Mouse (Mus musculus) hindbrain, embryonic 12.5 days (tissue): ENCODE measurements at regions not wholly inside any gene's neighbourhood (a gene's known extent, or its start where the extent isn't known, plus 50 kb on each side); places are given as distances from the start of the nearest gene placed in this dataset.

Experiments
- ATAC-seq: fragments of 200-750 bp; cut with Nextera tagmentation; 2 replicates; pipeline ENCODE4 v1.8.0; 2017; ENCODE audit warnings: moderate TSS enrichment; ENCODE audit not compliant: low FRiP score
- H3K27ac ChIP-seq: fragments of 300-500 bp; sonication (generic); 2 replicates; pipeline ENCODE4 v1.5.1; 2016; ENCODE audit warnings: mild to moderate bottlenecking
- H3K27me3 ChIP-seq: fragments of 300-500 bp; sonication (generic); 2 replicates; pipeline ENCODE4 v1.6.1; 2016; ENCODE audit warnings: mild to moderate bottlenecking
- H3K36me3 ChIP-seq: fragments of 300-500 bp; sonication (generic); 2 replicates; pipeline ENCODE4 v1.6.1; 2016; ENCODE audit warnings: mild to moderate bottlenecking
- H3K4me1 ChIP-seq: fragments of 300-500 bp; sonication (generic); 2 replicates; pipeline ENCODE4 v1.6.1; 2016
- H3K4me2 ChIP-seq: fragments of 300-500 bp; sonication (generic); replicated peaks from 2 replicates; pipeline ENCODE4 v1.6.1; 2016; ENCODE audit warnings: mild to moderate bottlenecking
- H3K4me3 ChIP-seq: fragments of 300-500 bp; sonication (generic); 2 replicates; pipeline ENCODE4 v1.5.1; 2016; ENCODE audit warnings: mild to moderate bottlenecking
- H3K9ac ChIP-seq: fragments of 300-500 bp; sonication (generic); 2 replicates; pipeline ENCODE4 v1.6.1; 2016; ENCODE audit warnings: mild to moderate bottlenecking, moderate library complexity
- H3K9me3 ChIP-seq: fragments of 300-500 bp; sonication (generic); replicated peaks from 2 replicates; pipeline ENCODE4 v1.6.1; 2016; ENCODE audit warnings: mild to moderate bottlenecking
- WGBS: fragments of 180-500 bp; shearing (Covaris S2); methylation state at CpG from one replicate; pipeline ENCODE4 v1.1.7; 2016; 5-methylcytosine and 5-hydroxymethylcytosine counted together

- Histone ChIP-seq H3K27ac (no peak overlapping the region), H3K4me3 (no peak overlapping the region), H3K27me3 (no peaks in the 10 kb centered on the region), H3K9ac (no peak overlapping the region), H3K4me2 (no peak overlapping the region), H3K4me1 (no peaks in the 10 kb centered on the region), H3K36me3 (no peaks in the 10 kb centered on the region), H3K9me3 (no peaks in the 10 kb centered on the region)
- peak; percentile 67; the same call in 1 of the 2 replicates for ATAC-seq
- 71% methylated on average over 8 of the region's 8 CpGs for WGBS
Measured at GRCm38 (mm10) chr1:137332108-137332769, 372.0 kb upstream of the Nr5a2 start.

- no peak overlapping the region for H3K4me2 ChIP-seq
- 57% methylated on average over 5 of the region's 5 CpGs for WGBS
- H3K4me3 ChIP-seq, result no peak overlapping the region
- H3K36me3 ChIP-seq, result no peaks in the 10 kb centered on the region
- no peak for ATAC-seq
- H3K9ac ChIP-seq, result no peak overlapping the region
- H3K27me3 ChIP-seq, result no peaks in the 10 kb centered on the region
- H3K9me3 ChIP-seq, result no peaks in the 10 kb centered on the region
- H3K4me1 ChIP-seq, result no peaks in the 10 kb centered on the region
- no peak overlapping the region for H3K27ac ChIP-seq
Measured at GRCm38 (mm10) chr1:137331746-137332107, 371.5 kb upstream of the Nr5a2 start.

GRCm38 (mm10) chr1:137330634-137331033, 370.4 kb upstream of the Nr5a2 start:
- WGBS, result 40% methylated on average over 3 of the region's 3 CpGs
- no peak overlapping the region for H3K4me3 ChIP-seq

GRCm38 (mm10) chr1:137323884-137324594, 363.8 kb upstream of the Nr5a2 start:
- ATAC-seq, result peak; percentile 84
- WGBS, result 22% methylated on average over 8 of the region's 8 CpGs
- Histone ChIP-seq H3K4me1 (0 out of 2 replicates have a peak, but pooled peaks cover 2% of the 10 kb centered on the region), H3K4me2 (no peak overlapping the region; the same call in 1 of the 2 replicates), H3K4me3 (no peak overlapping the region), H3K9me3 (no peaks in the 10 kb centered on the region), H3K9ac (no peak overlapping the region), H3K36me3 (no peaks in the 10 kb centered on the region), H3K27me3 (no peaks in the 10 kb centered on the region), H3K27ac (peak overlapping the region; percentile 55)

More at GRCm38 (mm10) chr1:137330634-137331033, 370.4 kb upstream of the Nr5a2 start:
- Histone ChIP-seq H3K36me3 (no peaks in the 10 kb centered on the region), H3K9ac (no peak overlapping the region), H3K4me1 (no peaks in the 10 kb centered on the region), H3K27me3 (no peaks in the 10 kb centered on the region), H3K4me2 (no peak overlapping the region), H3K27ac (no peak overlapping the region), H3K9me3 (no peaks in the 10 kb centered on the region)
- no peak for ATAC-seq

GRCm38 (mm10) chr1:137323035-137323680, 362.9 kb upstream of the Nr5a2 start:
- Histone ChIP-seq H3K4me3 (no peak overlapping the region), H3K27ac (peak overlapping the region; percentile 55), H3K9me3 (no peaks in the 10 kb centered on the region), H3K4me2 (no peak overlapping the region), H3K36me3 (no peaks in the 10 kb centered on the region), H3K9ac (no peak overlapping the region), H3K27me3 (no peaks in the 10 kb centered on the region), H3K4me1 (0 out of 2 replicates have a peak, but pooled peaks cover 2% of the 10 kb centered on the region)
- peak; percentile 87 for ATAC-seq
- WGBS, result 25% methylated on average over 2 of the region's 2 CpGs

- no peak overlapping the region for H3K27ac ChIP-seq
- 86% methylated on average over 5 of the region's 5 CpGs for WGBS
- no peak for ATAC-seq
Measured at GRCm38 (mm10) chr1:137302757-137303422, 342.6 kb upstream of the Nr5a2 start.

GRCm38 (mm10) chr1:137297780-137298569, 337.7 kb upstream of the Nr5a2 start:
- no peak overlapping the region for H3K4me2 ChIP-seq
- H3K9ac ChIP-seq, result no peak overlapping the region
- whole genome bisulfite sequencing, result 60% methylated on average over 10 of the region's 10 CpGs
- no peaks in the 10 kb centered on the region for H3K36me3 ChIP-seq
- no peak overlapping the region for H3K27ac ChIP-seq
- ATAC-seq, result no peak
- no peak overlapping the region for H3K4me3 ChIP-seq
- no peaks in the 10 kb centered on the region for H3K27me3 ChIP-seq
- no peaks in the 10 kb centered on the region for H3K9me3 ChIP-seq
- no peaks in the 10 kb centered on the region for H3K4me1 ChIP-seq

More at GRCm38 (mm10) chr1:137302757-137303422, 342.6 kb upstream of the Nr5a2 start:
- Histone ChIP-seq H3K36me3 (no peaks in the 10 kb centered on the region), H3K9me3 (no peaks in the 10 kb centered on the region), H3K4me2 (no peak overlapping the region), H3K9ac (no peak overlapping the region), H3K27me3 (no peaks in the 10 kb centered on the region), H3K4me3 (no peak overlapping the region), H3K4me1 (no peaks in the 10 kb centered on the region)

GRCm38 (mm10) chr1:137289456-137289855, 329.2 kb upstream of the Nr5a2 start:
- Histone ChIP-seq H3K9me3 (no peaks in the 10 kb centered on the region), H3K36me3 (no peaks in the 10 kb centered on the region), H3K4me3 (no peak overlapping the region), H3K27me3 (no peaks in the 10 kb centered on the region), H3K4me2 (no peak overlapping the region), H3K9ac (no peak overlapping the region), H3K27ac (no peak overlapping the region), H3K4me1 (no peaks in the 10 kb centered on the region)
- 73% methylated on average over 9 of the region's 9 CpGs for WGBS
- ATAC-seq, result no peak

- no peak for ATAC-seq
- no peaks in the 10 kb centered on the region for H3K9me3 ChIP-seq
- H3K4me1 ChIP-seq, result no peaks in the 10 kb centered on the region
- WGBS, result 71% methylated on average over 5 of the region's 5 CpGs
- no peak overlapping the region for H3K4me3 ChIP-seq
- H3K36me3 ChIP-seq, result no peaks in the 10 kb centered on the region
- no peak overlapping the region for H3K27ac ChIP-seq
- no peak overlapping the region for H3K9ac ChIP-seq
- no peaks in the 10 kb centered on the region for H3K27me3 ChIP-seq
- H3K4me2 ChIP-seq, result no peak overlapping the region
Measured at GRCm38 (mm10) chr1:137283291-137283690, 323.0 kb upstream of the Nr5a2 start.

GRCm38 (mm10) chr1:137282457-137282856, 322.2 kb upstream of the Nr5a2 start:
- no peaks in the 10 kb centered on the region for H3K36me3 ChIP-seq
- H3K4me1 ChIP-seq, result no peaks in the 10 kb centered on the region
- no peak for ATAC-seq
- 71% methylated on average over 5 of the region's 5 CpGs for WGBS
- H3K4me3 ChIP-seq, result no peak overlapping the region
- no peak overlapping the region for H3K9ac ChIP-seq
- no peaks in the 10 kb centered on the region for H3K9me3 ChIP-seq
- H3K27ac ChIP-seq, result no peak overlapping the region
- no peaks in the 10 kb centered on the region for H3K27me3 ChIP-seq
- no peak overlapping the region for H3K4me2 ChIP-seq

GRCm38 (mm10) chr1:137280391-137281386, 320.4 kb upstream of the Nr5a2 start:
- ATAC-seq, result no peak
- WGBS, result 73% methylated on average over 10 of the region's 10 CpGs
- H3K27me3 ChIP-seq, result no peaks in the 10 kb centered on the region
- H3K4me2 ChIP-seq, result no peak overlapping the region
- no peak overlapping the region for H3K4me3 ChIP-seq
- no peaks in the 10 kb centered on the region for H3K4me1 ChIP-seq
- H3K27ac ChIP-seq, result no peak overlapping the region
- H3K9ac ChIP-seq, result no peak overlapping the region
- H3K36me3 ChIP-seq, result no peaks in the 10 kb centered on the region
- no peaks in the 10 kb centered on the region for H3K9me3 ChIP-seq
